Mouse (Mus musculus) spleen, postnatal 14 days (tissue): ENCODE measurements around the gene Glp2r.
A peak's percentile ranks its signal among the peaks of the same experiment; 100 is the strongest.

Experiments used
- DNase-seq, 2 experiments: peaks; one replicate each; pipeline ENCODE4 v3.0.0; 2021 to 2022; ENCODE audit warnings: low spot score in 2 of 2

The Glp2r gene

DNA sequence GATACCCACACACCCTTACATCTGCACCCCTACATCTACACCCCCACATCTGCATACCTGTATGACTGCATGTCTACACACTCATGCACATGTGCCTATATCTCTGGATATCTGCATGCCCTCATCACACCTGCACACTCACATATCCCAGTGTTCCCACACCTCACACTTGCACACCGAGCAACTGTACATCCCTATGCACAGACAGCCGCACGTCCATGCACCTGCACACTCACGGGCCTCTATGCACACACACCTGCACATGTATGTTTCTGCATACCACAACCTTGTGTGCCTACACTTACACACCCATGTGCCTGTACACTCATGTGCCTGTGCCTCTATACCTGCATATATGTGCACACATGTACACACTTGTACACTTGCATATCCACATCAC lies 107.5 kb downstream of the Glp2r start:
- no peak for DNase-seq

DNA sequence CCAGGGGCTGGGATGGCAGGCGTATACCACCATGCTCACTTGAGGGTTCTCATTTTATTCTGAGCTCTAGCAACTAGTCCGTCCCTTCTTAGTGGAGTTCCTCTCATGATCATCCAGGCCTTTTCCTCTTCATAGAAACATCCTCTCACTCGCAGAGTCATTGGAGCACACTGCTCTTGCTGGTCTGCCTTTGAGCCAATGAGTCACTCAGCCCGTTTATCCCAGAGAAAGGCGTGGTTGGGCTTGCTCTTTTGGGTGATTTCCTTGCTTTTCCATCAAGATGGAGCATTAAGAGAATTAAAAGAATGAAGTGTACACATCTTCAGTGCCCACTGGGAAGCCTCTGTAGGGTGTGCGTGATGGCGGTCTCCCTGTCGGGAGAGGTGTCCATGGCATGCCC lies 109.5 kb downstream of the Glp2r start:
- no peak for DNase-seq

DNA sequence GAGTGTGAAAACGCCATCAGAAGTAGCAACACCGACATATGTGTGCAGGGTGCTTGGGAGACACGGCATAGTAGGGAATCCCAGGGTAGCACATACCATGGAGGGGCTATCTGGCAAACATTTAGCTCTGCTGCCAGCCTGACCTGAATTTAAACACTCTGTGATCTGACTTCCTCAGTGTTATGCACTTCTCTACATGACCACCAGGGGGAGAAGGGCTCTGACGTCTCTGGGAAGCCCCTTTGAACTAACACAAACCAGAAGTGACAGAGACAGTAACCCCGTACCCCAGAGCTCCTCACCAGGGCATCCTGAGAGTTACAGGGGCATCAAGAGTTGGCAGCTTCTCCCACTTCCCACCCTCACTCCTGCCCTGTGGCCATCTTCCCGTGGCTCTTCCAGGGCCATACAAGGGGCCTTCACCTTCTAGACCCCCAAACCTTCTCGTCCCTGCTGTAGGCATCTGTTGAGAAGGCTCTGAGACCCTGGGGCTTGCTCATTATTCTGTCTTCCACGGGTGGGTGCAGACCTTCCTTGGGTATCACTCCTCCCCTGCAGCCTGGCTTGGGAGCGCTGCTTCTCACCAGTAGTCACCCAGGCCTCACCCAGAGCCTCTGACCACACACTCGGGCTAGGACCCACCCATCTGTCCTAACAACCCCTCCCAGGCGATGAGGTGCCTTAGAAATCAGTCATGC lies 113.1 kb downstream of the Glp2r start:
- DNase-seq: peak in 1 of 2 experiments; percentile 17

DNA sequence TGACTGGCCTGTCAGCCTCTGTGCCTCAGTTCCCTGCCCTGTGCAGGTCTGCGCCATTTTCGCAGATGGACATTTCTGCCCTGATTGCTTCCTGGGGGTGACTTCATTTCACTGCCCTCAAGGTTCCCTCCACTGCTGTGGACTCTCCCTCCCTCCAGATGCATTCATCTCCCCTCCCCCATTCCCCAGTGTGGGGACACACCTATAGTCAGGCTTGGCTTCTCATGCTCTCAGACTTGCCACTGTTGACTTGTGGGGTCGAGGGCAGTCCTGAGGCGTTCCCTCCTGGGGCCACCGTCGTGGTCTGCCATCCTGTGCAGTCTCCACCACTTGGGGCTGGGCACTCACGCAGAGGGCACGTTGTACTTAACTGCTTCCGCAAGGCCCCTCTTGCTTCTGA lies 114.1 kb downstream of the Glp2r start:
- no peak for DNase-seq

DNA sequence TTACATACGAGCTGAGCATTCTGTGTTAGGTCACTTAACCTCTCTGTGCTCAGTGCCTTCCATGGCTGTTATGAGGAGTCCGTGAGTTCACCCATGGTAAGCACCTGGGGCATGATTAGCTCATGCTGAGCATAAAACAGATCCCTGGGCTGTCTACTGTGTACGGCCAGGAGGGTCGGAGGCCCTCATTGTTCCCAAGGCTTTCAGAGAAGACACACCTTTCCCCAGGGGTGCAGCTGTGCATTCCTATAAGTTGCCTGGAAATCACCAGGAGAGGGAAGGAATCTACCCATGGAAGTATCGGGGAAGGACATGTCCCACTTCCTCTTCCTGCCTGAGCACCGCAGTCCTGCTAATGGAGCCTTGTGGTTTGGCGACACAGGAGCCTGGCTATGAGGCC lies 114.6 kb downstream of the Glp2r start:
- no peak for DNase-seq

DNA sequence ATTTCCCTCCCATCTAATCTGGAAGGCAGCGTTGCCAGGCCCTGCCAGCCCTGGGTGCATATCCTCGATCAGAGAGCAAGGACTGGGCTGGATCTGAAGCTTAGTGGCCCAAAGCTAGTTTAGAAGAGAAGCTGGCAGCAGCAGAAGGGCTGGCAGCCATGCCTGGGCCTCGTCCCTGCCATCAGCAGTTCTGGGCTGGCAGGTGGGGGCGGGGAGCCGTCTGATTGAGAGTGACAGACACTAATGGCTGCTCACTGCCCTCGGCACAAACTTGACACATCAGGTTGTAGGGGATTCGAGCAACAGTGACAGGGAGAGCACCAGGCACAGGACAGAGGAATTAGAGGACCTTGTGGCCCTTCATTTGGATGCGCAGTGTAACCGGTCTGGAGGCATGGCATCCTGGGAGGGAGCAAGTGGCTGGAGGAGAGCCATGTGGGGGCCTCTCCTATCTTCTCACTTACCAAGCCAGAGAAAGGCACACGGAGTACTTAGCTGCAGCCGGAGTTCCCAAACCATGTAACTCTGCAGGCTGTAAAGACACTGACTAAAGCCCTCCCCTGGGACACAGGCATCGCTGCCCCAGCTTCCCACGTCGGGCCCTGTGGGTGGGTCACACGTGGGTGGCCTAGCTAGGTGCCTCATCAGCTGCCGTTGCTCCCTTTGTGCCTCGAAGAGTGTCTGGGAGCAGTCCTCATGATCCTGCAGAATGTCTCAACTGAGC lies 115.6 kb downstream of the Glp2r start:
- no peak for DNase-seq

DNA sequence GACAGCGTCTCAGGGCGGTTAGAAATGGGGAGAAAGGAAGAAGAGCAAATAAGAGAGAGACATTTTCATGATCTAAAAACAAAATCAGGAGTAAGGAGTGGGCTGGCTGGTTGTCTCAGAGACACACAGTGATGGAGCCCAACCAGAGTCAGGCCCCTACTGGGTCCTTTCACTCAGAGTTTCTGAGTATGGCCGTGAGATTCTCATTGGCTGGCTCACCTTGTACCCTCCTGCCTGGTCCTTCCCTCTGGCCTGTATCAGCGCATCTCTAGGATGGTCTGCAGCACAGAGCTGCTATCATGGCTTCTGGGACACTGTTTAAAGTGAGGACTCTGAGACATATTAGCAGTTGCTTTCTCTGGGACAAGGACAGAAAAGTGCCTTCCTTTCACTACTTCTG lies 116.4 kb downstream of the Glp2r start:
- DNase-seq: no peak

DNA sequence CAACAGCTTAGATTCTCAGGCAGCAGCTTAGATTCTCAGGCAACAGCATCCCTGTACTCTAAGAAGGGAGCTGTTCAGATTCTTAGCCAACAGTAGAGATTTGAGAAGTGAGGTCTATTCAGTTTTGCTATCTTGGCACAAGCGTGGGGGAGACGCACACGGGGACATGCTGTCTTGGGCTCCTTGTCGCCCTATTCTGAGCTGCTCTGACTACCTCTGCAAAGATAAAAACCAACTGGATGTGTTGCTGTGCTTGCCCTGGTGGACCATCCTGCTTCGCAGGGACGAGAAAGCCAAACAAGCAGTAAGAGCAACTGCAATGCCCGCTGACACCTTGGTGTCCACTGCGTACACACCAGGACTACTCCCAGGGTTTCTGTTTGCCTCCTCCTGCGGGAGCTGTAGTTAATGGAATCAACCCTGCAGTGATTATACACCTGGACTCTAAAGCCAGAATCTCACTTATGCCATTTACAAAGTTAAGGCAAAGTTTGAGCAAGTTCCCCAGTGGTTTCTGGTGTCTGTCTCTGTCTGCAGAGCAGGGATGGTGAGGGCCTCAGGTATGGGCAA lies 117.3 kb downstream of the Glp2r start:
- DNase-seq: no peak

DNA sequence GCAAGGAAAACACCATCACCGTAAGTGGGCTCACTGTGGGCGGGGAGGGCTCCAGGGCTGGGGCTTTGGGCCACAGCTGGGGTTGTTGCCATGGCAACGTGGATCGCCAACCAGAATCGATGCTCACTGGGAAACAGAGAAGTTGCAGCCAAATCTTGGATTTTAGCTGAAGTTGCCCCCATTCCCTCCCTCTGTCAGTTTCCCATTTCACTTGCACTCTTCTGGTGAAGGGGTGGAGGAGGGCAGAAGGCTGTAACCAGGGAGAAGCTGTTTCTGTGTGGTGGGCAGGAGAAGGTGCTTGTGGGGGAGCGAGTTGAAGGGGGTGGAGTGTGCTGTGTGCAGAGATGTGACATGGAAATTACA lies 118.1 kb downstream of the Glp2r start:
- no peak for DNase-seq

DNA sequence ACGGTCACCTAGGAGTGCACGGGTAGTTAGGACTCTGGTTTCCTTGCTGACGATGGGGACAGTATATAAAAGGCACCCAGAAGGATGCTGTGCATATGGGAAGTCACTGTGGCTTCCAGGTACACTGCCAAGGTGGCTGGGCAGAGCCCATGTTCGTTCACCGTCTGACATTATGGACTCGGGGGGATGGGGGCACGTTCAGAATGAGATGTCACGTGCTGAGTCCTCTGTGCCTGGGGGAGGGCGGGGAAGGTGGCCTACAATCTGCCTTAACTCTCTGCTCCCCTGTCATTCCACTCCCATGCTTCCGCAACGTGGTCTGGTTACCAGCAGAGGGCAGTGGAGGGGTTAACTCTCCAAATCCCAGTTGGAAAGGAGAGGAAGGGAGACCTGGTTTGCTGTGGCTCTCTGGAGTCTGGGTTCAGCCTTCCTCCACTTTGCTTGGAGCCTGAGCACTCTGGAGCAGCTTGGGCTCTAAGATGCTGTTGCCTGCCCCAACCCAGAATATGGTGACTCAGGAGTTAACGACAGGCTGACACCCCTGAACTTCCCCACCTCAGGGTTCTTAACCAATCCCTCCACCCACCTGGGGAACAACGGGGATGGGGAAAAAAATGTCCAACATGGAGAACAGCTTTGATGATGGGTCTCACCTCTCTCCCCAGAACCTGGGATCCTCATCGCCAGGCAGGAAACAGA lies 118.6 kb downstream of the Glp2r start:
- DNase-seq: no peak

DNA sequence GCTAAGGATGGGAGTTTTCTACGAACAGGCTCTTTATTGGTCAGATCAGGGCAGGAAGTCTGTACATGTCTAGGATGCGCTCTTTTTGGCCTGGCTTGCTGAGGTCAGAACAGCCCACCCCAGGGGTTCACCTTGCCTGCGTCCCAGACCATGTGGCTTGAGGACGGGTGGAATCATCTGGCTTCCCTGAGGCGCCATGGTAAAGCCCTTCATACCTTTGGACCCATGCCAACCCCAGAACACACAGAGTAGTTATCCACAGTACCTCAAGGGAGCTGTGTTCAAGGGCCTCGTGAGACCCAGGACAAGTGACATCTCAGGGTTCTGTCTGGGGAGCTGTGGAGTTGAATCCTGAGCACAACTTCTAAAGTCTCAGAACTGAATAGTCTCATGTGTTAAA lies 119.2 kb downstream of the Glp2r start:
- DNase-seq: no peak

DNA sequence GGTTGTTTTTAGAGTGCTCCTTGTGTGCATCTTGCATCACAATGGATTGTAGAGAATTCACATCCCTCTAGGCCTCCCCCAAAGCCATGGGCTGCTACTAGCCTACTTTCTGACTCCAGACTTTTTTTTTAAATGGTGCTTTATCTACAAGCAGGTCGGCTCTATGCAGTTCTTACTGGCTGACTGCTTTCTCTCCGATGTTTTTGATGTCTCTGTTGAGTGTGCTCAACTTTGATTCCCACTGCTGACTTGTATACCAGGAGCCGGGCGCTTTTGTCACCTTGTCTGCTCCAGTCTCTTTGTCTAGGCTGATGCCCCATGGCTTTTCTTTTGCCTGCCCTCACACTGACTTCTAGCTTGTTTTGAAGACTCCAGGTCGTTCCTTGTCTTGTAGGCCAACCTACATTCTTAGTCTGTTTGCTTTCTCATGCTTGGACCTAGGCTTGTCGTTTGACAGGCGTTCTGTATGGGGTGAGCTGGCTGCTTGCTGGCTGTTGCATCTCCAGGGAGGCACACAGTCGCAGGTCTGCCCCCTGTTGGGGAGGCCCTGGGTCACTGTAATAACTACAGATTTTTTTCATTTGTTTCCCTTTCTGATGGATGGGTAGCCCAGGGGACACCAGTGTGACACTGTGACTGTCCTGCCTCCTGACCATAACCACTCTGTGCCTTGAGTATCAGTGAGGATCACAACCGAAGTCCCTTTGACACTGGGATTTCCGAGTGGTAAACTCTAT lies 120.8 kb downstream of the Glp2r start:
- no peak for DNase-seq

DNA sequence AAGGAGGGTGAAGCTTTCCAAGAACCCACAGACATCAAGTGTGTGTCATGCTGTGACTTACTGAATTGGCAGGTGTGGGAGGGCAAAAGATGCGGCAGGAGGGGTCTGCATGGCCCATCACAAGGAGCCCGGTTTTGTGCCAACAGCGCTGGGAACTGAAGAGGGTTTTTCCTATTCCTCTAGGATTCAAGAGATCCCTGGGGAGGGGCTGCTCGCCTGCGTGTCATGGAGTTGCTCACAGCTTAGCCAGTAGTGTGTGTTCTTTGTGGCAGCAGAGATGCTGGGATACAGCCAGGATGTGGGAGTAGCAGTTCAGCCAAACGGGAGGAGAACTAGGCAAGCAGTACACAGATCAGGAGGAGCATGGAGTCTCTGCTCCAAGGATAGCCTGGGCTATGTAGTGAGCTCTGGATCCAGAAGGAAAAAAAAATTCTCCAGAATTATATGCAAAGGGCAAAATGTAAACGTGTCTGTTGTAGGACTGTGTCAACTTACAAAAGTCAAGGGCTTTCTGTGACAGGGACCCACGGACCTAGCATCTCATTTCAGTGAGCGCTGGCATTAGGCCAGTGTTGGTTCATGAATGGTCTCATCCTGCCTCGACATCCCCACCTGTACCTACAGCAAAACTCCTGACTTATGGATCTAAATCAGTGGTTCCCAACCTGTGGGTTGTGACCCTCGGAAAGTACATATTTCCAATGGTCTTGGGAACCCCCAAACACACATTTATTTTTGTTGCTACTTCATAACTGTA lies 122.1 kb downstream of the Glp2r start:
- no peak for DNase-seq

DNA sequence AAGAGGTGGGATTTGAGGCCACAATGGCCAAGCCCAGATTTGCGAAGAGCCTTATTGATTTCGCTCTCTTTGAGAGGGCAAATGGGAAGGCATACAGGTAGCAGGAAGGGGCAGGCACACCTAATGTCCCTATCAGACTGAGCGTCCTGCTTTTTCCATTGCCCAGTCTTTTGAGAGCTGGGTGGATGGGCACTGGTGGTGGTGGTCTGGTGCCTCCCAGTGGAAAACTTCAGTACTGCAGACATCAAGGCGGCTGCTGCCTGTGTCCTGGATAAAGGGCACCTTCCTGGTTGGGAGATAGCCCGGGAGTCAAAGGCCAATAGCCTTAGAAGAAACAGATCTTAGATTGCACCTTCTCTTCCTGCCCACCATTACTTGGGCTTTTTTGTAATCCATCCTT lies 123.2 kb downstream of the Glp2r start:
- peak; percentile 15 to 40 for DNase-seq

DNA sequence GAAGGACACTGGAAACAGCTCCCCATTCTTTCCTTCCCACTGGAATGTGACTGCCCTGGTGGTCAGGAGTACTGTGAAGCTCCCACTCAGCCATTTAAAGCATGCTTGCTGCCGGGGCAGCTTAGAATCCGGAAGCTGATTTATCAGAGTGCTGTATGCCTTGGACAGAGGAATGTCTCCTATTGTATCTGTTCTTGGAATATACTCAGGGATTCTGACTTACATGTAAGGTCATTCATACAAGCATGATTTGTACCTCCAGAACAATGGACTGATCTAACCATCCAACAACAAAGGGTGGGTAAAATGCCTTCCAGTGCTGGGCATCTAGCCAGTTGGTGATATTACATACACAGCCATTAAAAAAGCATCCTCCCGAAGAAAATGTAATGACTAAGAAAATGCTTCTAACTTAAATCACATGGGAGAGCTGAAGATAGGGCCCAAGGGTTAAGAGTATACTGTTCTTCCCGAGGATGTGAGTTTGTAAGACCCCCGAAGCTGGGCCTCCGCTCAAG lies 126.3 kb downstream of the Glp2r start:
- DNase-seq: no peak

DNA sequence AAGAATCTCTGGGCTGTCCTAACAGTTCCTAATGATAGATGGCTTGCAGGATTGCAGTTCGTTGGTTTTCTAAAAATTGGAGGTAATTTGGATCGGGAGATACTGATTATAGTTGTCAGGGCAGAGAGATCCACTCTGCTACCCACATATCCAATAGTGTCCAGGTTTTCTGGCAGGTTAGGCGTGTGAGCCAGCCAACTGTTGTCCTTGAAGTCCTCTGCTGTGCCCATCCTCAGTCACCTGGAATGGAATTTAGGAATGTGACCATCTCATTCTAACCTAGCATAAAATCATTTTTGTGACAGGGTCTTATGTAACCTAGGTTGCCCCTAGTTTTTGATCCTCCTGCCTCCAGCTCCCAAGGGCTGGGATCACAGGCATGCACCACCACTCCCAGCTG lies 127.5 kb downstream of the Glp2r start:
- no peak for DNase-seq

DNA sequence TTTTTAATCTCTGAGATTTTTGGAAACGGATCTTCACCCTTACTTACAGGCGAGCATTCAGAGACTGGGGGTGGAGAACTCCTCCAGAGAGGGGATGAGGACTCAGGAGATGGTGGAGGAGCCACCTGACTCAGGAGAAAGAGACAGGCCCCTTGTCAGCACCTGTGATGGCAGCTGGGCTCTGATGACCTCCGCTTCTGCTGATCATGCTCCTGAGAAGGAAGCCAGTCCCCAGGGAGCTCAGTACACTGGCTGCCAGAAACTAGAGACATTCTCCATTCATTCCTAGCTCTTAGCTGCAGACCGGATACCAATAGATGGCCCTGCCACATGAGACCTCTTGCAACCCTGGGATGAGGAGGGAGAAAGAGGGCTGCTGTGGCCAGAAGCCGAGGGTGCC lies 128.1 kb downstream of the Glp2r start:
- DNase-seq: no peak

DNA sequence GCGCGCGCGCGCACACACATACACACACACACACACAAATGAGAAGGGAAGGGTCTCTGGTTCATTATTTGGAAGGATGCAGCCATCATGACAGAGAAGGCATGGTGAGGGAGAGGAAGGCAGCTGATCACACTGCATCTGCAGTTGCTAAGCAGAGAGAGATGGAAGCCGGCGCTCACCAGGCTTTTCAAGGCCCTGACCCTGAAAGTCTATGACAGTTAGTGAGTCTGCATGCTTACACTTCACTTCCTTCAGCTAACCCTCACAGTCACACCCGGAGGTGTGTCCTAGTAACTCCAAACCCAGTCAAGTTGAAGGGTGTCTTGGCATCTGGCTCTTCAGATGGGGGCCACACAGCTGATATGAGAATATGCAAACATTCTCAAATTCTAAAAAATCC lies 128.5 kb downstream of the Glp2r start:
- no peak for DNase-seq

DNA sequence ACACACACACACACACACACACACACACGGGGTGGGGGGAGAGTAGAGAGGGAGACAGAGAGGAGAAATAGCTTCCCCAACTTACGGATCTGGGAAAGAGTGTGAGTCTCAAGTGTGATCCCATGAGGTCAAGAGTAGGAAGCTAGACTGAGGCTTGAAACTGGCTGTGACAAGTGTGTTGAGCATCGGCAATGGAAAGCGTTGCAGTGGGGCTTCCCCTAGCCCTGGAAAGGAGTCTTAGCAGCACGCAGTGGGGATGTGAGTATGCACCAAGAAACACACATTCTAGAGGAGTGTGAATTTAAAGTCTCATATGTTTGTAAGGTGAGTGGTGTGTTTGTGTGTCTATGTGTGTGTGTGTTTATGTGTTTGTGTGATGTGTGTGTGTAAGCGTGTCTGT lies 130.7 kb downstream of the Glp2r start:
- no peak for DNase-seq

DNA sequence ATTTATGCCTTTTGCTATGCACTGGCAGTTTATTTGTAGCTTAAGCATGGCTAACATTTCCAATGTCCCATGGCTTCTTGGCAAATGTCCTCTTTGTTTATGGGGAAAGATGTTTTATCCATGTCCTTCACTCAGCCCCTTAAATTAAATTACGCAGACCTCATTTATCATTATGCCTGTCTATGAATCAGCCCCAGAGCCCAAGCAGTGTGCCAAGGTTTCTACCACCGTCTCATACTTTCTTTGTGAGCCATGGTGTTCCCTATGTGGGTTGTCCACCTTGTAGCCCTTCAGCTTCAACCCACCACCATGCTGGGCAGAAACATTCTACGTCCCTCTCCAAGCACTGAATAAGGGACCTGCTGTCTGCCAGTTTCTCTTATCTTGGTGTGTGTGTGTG lies 132.6 kb downstream of the Glp2r start:
- DNase-seq: no peak

DNA sequence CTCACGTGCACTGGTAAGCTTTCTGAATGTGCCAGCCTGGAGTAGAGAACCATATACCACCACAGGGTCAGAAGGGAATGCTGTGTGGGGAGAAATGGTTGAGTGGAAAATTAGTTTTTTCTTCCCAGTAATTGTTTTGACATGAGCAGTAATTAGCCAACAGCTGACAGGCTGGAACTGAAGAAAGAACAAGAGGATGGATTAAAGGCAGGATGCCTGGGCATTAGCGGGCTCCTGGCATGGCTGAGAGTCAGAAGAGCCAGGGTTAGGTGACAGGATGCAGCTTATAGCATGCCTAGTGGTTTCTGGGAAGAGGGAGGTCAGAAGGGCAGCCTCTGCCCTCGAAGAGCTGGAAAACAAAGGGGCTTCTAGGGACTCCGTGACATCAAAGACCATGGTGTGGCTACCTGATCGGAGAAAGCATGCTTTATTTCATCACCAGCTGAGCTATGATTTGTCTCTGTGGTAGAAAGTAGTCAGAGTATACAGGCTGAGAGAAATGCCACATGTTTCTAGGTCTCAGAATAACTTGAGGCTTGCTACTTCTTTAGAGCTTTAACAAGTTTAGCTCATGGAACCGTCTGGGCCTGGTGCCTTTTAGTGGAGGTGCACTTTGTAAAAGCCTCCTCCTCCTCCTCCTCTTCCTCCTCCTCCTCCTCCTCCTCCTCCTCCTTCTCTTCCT lies 133.9 kb downstream of the Glp2r start:
- no peak for DNase-seq
